Mouse (Mus musculus): ENCODE data around the gene Rbsn. TPM values are rescaled to one million over a fixed set of nuclear protein-coding genes. Genes with fewer than 3 reads are reported as not detected.

The Rbsn gene
- total RNA-seq (2015; ENCODE audit: low replicate concordance) (4.0 and 5.0 TPM in 2 replicates), total RNA-seq (2017; ENCODE audit: low replicate concordance) (9.4 TPM in 2 replicates)

DNA sequence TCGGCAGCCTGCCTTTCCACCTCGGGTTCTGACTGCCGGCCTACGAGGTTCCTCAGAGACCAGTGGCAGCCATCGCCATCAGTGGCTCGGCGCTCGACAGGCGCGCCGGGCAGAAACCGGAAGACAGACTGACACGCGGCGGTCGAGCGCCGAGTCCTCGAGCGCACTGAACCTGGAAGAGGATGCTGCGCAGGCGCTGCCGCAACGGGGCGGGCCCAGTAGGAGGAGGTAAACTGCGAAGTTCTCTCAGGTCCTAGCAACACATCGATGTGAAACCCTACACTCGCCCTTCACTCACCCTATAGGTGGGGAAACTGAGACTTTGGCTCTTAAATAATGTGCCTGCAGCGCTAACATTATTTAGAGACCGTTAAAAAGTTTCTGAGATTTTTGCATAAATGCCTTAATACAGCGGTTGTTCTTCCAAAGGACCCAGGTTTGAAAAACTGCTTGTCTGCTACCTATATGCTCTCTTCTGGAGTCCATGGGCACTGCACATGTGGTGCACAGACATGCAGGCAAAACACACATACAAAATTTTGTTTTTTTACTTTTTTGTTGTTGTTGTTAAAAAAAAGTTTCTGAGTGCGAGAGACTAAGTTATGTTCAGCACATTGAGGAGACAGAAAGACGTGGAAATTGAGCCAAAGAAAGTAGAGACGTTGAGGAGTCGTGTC is at the start of gene Rbsn:
Gene Rbsn (minus strand): TSS at position 153 of the 677 bp plus-strand sequence.
- peak; percentile 97 for ATAC-seq (replicated peaks; ENCODE audit: low FRiP score, poor library complexity, severe bottlenecking)

DNA sequence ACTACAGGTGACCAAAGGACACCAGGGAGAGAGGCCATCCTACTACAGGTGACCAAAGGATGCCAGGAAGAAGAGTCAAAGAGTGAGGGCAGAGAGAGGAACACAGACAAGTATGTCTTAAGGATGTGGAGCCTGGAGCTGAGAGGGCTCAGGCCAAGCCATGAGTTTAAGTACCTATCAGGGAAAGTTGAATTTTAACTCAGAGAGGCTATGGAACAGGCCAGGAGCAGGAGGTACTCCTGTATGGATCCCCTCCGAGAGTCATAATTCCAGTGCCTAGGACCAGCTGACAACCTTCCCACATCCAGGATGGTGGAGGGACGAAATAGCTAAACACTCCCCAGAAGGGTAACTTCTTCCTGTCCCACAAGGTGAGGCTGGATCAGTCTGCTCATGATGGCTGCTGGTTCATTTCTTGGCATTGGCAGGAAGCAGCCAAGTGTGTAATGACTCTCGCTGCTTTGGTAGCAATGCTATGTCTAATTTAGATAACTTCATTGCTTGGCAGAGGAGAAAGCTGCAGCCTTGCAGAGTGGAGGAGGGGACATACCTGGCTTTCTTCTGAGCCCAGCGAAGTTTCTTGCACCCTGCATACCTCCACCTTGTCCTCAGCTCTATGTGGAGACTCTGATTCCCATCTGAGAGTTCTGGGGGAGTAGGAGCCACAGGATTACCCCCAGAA is 46.6 kb upstream of the Rbsn start:
- ATAC-seq (replicated peaks; ENCODE audit: low FRiP score, poor library complexity, severe bottlenecking), result no peak

DNA sequence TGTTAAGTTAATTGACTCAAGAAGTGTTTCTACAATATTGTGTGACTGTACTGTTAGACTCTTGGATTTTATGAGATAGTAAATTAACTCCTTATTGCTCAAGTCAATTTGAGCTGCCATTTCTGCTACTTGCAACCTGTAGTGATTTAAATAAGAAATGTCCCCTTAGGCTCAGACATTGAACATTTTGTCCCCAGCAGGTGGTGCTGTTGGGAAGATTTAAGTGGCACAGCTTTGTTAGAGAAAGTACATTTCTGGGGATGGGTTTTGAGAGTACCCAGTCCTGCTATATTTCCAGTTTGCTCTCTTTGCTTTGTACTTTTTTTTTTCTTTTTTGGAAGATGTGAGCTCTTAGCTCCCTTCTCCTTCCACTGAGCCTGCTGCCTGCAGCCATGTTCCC is 40.6 kb upstream of the Rbsn start:
- ATAC-seq (replicated peaks; ENCODE audit: low FRiP score, poor library complexity, severe bottlenecking), result no peak

DNA sequence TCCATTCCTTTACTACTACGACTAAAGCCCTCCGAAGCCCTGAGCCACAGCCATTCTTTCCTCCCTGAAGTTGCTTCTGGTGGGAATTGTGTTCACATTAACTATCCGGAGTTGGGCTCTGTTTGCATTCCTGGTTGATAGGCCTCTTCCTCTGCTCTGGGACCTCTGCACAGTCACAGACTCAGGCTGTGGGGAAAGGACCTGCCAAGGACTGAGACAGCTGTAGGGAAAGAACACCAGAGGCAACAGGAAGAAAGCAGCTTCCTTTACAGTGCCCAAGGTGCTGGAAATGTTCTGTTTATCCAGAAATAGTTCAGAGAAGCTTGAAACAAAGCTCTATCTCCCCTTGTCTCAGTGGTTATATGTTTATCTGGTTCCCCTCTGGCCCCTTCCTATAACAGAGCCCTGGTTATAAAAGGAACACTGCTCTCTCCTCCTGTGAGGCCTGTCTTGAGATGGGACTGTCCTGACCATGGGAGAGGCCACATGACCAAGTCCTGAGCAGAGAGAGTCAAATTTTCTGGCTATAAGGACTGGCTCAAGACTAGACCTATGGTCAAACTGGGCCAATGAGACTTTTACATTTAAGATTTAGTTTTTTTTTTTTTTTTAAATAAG is 38.6 kb upstream of the Rbsn start:
- ATAC-seq (replicated peaks; ENCODE audit: low FRiP score, poor library complexity, severe bottlenecking), result no peak

DNA sequence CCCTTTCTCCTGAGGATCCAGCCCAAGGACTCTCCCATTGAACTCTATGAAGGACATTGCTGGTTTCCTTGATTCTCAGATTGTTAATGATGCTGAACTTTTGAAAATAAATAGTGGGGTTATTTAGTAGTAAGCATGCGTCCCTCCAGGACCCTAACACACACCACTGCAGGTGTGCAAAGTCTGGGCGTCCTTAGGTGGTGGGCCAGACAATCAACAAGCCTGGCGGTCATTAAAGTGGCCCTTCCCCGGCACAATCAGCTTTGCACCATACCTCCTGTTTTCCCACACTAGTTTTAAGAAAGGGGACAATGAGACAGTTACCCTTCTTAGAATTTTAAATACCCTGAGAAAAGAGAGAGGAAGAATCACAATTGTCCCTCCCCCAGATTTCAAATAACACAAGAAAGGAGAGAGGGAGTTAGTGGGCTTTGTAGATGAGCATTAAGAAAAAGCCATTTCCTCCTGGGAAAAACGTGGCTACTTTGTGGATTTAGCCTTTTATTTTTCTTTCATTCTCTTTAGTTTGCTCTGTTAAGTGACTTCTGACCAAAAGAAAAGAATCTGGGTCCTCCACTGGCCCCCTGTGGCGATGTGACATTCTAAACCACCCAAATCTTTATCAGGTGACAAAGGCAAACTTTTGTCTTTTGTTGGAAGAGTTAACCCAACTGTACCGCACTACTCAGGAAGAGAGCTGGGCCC is 32.6 kb upstream of the Rbsn start:
- no peak for ATAC-seq (replicated peaks; ENCODE audit: low FRiP score, poor library complexity, severe bottlenecking)

DNA sequence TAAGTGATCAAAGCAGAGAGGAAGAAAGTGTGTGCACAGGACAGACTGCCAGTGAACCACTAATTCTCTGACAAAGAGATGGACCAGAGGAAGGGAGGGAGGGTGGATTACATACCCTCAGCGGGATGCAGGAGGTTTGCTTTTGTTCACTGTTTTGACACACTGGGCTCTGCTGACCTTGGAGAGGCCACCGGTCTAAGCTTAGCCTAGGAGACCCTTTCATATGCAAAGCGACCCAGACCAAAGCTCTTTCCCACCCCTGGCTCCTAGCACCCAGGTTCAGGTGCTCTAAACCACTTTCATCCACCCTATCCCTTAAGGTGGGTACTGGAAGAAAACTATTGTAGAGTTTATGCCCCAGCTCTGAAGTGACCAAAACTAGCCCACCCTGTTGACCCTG is 31.6 kb upstream of the Rbsn start:
- no peak for ATAC-seq (replicated peaks; ENCODE audit: low FRiP score, poor library complexity, severe bottlenecking)

DNA sequence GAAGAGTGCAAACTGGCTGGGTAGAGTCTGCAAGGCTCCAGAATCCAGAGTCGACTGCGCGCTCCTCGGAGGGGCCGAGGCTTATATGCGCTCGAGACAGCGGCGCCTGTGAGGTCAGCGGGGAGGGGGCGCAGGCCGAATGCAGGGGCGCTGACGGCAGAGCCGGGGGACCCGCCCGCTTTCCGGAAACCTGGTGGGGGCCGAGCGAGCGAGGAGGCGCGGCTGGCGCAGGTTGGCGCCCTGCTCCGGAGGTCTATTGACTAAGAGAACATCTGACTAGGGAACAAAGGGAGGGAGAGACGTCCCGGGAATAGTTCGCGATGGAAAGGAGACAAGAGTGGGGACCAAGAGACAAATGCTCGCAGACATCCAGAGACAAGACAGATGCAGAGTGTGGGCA is 29.9 kb upstream of the Rbsn start, which contains the start of gene Trh:
Gene Trh (minus strand): TSS at position 60 of the 400 bp plus-strand sequence.
- no peak for ATAC-seq (replicated peaks; ENCODE audit: low FRiP score, poor library complexity, severe bottlenecking)

DNA sequence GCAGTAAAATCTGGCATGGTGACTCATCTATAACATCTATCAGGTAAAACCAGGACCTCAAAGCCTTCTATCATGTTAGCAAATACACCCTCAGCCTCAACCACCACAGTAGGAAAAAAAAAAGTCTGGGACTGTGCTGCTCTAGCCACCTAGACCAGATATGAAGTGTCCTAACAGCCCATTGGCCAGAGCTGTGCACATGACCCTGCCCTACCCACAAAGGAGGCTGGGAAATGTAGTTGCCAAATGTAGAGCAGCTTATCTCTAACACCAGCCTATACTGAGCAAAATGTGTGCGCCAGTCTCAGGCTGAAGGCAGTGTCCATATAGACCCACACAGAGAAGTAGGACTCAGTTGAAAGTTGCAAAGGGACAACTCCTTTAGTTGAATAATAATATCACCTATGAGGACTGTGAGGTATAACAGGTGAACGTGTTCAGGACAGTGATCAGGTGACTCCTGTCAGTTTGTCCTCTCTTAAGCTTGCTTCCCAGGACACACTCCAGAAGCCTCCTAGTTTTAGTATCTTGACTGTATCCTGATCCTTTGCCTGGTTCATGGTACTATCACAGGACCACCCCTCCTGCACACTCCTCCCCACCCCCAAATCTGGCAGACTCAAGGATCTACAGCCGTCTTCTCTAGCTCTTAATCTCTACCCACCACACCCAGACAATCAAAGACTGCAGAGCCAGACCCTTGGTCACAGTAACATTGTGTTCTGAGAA is 26.6 kb upstream of the Rbsn start:
- ATAC-seq (replicated peaks; ENCODE audit: low FRiP score, poor library complexity, severe bottlenecking), result peak; percentile 86

DNA sequence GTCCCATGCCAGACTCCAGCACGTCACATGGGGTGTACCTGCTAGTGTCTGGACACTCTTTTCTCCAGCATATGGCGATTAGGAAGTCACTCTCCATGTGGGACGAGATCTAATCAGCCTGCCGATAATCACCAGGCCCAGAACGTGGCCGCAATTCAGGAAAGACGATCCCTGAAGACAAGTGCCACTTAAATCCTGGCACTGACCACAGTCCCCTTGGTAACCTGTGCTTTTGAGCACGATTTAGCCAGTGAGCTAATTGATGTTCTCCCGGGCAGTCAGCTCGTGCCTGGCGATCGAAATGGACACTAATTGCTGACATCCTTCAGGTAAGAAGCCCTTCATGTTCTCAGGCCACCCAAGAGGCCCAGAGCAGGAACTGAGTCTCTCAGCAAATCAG is 20.3 kb upstream of the Rbsn start:
- no peak for ATAC-seq (replicated peaks; ENCODE audit: low FRiP score, poor library complexity, severe bottlenecking)

DNA sequence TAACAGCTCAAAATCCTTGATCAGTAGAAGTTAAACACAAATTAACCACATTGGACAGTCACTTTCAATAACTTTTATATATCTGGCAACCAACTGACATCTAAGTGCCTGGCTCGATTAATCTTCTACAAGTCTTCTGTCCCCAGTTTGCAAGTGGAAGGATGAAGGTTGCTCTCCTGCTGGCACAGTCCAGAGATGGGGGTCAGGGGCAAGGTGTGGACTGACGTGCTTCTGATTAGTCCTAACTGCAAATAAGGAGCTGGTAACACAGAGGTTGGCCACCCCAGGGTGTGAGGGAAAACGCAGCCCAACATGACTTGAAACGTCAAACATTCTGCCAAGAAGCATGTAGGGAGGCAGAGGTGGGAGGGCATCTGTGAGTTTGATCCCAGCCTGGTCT is 17.0 kb upstream of the Rbsn start:
- no peak for ATAC-seq (replicated peaks; ENCODE audit: low FRiP score, poor library complexity, severe bottlenecking)

DNA sequence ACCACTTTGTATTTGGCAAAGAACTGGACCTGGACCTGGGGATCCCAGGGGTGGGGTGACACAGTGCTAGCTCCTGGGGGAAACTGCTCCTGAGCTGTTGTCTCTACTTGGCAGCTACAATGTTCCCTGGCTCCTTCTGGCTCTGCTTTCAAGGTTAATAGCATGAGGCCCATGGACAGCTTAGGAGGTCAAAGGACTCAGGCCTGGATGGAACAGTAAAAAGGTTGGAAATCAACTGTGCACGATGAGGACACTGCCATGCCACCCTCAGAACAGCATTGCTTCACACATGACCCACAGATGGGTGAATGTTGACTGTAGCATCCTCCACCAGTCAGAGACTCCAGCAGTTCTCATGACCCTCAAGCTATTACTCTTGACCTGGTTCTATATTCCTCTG is 16.6 kb upstream of the Rbsn start:
- ATAC-seq (replicated peaks; ENCODE audit: low FRiP score, poor library complexity, severe bottlenecking), result no peak

DNA sequence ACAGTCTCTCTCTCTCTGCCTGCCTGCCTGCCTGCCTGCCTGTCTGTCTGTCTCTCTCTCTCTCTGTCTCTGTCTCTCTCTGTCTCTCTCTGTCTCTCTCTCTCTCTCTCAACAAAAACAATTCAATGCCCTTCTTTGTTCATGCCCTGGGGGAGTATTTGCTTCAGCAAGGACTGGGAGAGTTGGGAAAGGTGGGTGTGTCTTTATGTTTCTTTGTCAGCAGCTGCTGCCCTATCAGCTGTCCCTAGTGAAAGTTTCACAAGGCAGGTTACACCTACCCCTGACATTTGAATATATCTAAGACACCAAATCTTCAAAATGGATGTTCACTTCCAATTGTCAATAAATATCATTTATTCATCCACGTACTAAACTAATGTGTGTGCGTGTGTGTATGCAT is 14.9 kb upstream of the Rbsn start:
- ATAC-seq (replicated peaks; ENCODE audit: low FRiP score, poor library complexity, severe bottlenecking), result no peak

DNA sequence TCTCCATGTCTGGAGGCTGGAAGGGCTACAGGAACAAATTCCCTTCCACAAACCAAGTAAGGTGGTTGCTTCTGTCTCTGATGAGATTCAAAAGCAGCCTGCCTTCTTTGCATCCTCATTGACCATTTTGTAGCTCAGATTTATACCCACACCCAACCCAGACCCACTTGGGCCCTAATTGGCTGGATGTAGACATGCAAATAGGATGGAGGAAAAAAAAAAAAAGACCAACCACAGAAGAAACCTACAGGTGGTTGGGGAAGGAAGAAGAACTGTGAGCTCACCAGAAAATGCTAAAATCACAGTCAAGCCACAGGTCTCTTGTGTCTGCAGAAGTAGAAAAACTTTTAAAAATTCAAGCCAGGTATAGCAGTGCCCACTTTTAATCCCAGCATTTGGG is 14.4 kb upstream of the Rbsn start:
- ATAC-seq (replicated peaks; ENCODE audit: low FRiP score, poor library complexity, severe bottlenecking), result no peak

DNA sequence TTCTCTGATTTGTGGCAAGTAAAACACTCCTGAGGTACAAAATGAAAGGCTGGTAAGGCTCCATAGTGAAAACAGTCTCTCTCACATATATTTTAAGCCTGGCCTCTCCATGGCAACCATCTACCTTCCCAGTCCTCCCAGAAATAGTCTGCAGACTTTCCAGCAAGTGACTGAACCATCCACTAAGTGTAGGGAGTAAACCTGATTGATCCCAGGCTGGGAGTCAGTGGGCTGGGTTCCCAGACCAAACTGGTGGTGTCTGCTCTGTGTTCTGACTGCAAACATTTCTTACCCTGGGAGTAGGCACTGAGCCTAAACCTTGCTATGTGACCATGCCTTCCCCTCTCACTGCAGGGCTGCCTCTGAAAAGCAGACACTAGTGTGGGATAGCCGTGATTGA is 10.3 kb upstream of the Rbsn start:
- ATAC-seq (replicated peaks; ENCODE audit: low FRiP score, poor library complexity, severe bottlenecking), result no peak

DNA sequence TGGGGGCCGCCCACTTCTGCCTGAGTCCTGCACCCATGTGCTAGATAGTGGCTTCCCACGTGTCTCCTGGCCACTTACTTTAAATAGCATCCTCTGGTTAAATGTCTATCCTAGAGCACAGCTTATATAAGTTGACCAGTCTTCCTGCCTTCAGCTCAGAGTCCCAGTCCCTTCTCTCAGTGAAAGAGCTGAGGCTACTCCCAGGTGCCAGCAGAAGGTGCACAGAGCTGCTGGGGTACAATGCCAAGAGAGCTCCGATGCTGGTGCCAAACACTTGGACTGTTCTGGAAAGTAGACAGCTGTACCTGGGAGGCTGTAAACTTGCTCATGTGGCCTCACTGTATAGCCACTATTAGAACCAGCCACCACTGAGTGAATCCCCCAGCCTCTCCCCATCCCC is 7.3 kb upstream of the Rbsn start:
- no peak for ATAC-seq (replicated peaks; ENCODE audit: low FRiP score, poor library complexity, severe bottlenecking)

DNA sequence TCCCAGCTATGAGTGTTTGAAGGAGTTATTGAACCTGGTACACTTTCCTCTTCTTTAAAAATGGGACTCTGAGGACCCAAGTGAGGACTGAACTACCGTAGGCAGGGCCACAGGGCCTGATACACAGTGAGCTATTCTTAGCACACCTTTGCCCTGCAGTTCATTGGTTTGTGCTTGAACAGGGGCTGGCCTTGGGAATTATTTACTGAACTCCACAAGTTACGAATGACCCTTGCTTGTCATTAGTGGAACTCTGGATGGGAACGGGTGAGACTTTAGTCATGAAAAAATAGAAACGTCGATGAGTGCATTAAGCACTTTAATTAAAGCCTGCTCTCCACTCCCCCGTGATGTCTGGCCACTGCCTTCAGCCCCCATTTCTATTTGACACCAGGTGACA is 6.9 kb upstream of the Rbsn start:
- no peak for ATAC-seq (replicated peaks; ENCODE audit: low FRiP score, poor library complexity, severe bottlenecking)

DNA sequence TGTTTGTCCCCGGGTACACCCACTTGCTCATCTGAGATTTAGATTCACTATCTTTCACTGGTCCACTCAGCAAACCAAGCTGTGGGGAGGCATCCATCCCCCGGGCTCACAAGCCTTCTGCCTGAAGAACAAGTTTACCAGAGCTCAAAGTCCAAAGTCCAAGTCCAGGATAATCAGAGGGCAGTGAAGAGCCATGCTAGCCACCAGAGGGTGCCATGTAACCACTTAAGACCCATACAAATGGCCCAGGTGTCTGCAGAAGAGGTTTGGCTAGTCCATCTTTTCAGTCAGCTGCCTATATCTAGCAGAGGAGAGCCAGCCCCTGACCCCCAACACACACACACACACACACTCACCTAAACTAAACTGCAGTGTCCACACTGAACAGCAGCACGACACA is 4.7 kb upstream of the Rbsn start:
- ATAC-seq (replicated peaks; ENCODE audit: low FRiP score, poor library complexity, severe bottlenecking), result no peak

DNA sequence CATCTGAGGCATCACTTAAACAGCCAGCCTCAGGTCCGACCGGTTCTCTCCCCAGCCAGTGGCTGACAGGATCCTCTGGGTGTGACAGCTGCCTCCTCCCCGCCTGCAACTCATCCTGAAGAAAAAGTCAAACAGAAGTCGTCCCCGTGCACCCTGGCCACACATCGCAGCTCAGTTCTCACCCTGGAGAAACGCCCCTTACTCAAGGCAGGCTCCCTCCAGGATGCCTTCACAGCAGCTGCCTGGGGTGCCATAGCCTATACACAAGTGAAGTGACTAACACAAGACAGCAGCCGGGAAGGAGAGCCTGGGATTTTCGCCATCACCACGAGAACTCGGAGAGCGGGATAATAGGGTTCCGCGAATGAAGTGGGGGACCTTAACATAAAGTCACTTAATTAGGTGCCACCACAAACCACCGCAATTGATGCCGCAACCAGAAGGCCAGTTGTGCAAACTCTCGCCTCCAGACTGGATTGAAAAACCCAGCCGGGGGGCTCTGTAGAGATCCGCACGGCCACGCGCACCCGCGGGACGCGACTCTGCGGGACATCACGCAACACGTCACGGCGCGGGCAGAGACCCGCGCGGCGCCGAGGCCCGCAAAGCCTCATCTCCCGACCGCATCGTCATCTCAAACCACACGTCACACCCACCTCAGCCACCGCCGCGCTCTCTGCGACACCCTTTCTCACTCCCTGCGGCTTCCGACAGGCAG is 511 bp downstream of the Rbsn start:
- ATAC-seq (replicated peaks; ENCODE audit: low FRiP score, poor library complexity, severe bottlenecking), result peak; percentile 77

DNA sequence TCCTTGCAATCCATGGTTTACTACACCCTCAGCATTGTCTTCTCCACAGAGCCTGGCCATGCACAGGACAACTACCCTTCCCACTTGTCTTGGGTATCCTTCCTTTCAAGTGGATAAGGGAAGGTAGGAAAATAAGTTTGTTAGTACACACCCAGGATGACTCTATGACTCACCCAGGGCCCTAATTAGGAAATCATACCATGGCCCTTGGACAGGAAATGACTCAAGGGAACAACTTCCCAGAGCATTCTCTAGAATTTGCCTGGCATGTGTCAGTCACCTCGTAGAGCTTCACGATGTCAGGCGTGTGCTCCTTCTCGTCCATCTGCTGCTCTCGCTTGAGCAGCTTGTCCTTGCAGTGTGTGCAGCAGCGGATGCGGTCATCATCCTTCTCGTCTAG is 15.3 kb downstream of the Rbsn start:
- ATAC-seq (replicated peaks; ENCODE audit: low FRiP score, poor library complexity, severe bottlenecking), result no peak

Measured in erythroid progenitor cell, adult 5-6 weeks (primary cell).